Mouse (Mus musculus) left cerebral cortex, adult 9 months (tissue): ENCODE measurements at regions not wholly inside any gene's neighbourhood (a gene's known extent, or its start where the extent isn't known, plus 50 kb on each side); places are given as distances from the start of the nearest gene placed in this dataset.

Source experiments
- DNase-seq, 2 experiments: peaks; one replicate each; pipeline ENCODE4 v3.0.0; 2022; ENCODE audit warnings: low spot score in 2 of 2

DNA sequence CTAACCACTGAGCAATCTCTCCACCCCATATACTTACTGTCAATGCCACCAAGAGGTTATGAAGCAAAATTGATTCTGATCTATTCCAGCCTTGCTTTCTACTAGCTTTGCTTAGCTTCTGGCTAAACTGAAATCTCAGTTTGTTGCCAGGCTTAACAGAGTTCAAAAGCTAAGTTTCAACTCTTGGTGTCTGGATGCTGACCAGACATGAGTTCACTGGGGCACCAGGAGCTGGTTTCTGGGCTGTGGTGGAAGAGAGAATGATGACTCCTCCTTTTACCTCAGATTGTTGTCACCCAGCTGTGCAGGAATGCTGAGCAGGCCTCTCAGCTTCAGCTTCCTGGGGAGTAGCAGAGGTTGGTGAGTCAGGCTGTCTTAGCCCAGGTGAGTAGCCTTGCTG is 464.1 kb upstream of the Nrp1 start:
- no peak for DNase-seq

DNA sequence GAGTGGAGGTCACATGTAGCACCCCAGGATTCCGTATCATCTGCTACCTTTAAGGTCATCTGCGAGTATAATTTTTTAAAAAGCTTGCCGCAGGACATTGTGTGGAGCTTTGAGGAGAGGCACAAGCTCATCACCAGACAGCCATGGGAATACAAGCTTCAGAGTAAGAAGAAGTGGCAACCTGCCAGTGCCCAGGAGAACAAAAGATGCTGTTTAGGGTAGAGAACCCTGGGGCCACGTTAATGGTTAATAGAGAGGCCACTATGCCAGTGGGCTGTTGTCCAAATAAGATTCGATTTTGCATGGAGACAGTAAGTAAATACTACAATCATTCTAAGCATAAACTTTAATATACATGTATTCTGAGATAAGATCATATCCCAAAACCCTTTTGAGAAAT is 450.0 kb upstream of the Nrp1 start:
- DNase-seq, result no peak

DNA sequence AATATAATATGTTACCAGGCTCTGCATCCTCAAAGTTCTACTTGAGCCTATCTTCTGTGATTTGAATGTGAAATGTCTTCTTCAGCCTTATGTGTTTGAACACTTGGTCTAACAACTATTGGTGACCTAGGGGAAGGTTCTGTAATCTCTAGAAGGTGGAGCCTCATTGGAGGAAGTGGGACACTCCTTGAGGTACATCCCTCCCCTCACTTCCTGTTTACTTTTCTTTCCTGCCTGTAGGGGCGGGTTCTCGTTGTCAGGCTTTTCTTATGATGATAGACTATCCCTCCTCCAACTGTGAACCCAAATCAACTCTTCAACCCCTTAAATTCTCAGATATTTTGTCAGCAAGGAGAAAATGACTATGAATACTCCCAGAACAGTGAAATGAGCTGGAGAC is 448.8 kb upstream of the Nrp1 start:
- DNase-seq, result no peak

DNA sequence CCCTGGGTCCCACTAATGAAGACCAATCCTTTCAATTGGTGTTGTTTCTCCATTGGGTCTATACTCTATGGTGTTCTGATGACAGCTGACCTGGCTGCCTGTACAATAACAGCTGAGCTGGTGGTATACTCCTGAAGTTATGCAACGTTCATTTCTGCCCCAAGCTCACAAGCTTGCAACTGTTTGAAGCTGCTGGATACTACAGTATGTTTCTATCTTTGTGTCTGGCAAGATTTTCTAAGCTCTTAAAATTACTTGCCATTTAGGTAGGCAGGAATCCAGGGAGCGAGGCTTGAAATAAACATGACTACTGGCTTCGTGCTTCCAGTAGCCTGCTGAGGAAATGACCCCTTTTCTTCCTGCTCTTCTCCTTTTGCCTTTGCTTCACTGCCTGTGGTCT is 444.3 kb upstream of the Nrp1 start:
- peak; percentile 31 to 58 for DNase-seq

DNA sequence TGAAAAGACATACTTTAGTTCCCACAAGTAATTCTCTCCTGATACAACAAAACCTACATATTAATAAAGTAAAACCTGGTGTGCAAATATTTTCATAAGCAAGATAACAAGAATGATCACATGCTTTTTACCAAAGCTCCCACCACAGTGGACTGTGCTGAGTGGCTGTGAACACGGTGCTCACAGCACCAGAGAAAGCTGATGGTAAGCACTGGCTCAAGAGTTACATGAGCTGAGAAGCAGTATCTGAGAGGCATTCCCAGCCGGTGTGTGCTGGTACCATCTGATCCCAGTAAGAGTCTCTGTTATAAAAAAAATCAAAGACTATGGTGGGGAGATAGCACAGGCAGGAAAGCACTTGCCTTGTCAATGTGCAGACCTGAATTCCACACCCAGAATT is 443.5 kb upstream of the Nrp1 start:
- no peak for DNase-seq

DNA sequence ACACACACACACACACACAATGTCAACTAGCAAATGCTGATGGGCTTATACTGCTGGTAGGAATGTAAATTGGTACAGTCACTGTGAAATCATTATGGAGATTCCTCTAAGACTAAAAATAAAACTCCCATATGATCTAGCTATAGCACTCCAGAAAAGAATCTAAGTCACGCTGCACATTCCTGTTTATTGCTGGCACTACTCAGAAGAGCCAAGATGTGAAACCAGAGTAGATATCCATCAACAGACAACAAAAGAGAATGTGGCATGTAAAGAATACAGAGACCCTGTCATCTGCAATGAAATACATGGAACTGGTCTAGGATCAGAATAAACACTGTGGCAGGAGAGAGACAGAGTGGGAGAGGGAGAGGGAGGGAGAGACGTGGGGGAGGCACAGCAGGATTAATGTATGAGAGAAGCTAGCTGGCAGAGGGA is 442.8 kb upstream of the Nrp1 start:
- peak in 1 of 2 experiments; percentile 24 for DNase-seq

DNA sequence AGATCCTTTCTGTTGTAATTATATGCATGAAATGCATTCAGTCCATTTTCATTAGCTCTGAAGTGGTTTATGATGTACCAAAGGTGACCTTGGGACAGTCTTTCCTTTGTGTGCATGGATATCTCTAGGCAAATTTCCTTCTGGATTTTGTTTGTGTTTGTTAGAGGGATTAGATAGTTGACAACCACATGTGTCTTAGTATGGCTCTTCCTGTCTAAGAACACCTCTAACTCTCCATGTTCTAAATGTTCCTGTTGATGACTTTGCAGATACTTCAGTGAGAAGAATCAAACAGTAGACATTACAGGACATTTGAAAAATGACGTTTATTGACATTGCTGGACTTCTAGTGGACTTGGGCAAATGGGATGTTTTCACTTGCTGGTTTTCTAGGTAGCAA is 436.5 kb upstream of the Nrp1 start:
- no peak for DNase-seq

DNA sequence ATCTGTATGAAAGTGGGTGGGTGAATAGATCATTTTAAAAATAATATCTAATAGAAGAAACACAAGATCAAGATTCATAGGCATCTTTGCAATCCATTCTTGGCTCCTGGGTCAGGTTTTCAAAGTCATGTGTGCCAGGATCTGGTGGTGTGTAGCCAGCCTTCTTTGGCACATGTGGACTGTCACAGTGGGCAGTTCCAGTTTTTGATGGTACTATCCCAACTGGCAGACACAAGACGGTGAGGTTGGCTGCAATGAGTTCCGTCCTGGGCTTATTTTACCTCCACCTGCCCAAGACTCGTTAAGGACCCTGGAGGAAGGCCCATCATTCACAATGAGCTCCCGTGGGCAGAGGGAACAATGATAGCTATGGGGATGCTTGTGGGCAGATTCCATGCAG is 435.1 kb upstream of the Nrp1 start:
- DNase-seq, result no peak

DNA sequence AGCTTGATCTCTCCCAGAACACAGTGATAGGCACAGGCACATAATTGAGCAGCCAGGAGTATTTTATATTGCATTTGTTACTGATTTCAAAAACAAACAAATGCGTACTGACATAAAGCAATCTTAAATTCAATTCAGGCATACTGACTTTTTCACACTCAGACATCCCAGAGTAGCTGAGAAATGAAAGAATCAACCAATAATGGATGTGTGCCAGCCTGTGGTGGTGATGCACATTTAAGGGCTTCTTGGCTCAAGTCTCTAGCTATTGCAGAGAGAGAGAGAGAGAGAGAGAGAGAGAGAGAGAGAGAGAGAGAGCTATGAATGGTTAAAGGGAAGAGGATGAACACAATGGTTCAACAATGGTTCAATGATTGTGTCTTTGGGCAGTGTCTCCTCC is 426.1 kb upstream of the Nrp1 start:
- DNase-seq, result no peak

DNA sequence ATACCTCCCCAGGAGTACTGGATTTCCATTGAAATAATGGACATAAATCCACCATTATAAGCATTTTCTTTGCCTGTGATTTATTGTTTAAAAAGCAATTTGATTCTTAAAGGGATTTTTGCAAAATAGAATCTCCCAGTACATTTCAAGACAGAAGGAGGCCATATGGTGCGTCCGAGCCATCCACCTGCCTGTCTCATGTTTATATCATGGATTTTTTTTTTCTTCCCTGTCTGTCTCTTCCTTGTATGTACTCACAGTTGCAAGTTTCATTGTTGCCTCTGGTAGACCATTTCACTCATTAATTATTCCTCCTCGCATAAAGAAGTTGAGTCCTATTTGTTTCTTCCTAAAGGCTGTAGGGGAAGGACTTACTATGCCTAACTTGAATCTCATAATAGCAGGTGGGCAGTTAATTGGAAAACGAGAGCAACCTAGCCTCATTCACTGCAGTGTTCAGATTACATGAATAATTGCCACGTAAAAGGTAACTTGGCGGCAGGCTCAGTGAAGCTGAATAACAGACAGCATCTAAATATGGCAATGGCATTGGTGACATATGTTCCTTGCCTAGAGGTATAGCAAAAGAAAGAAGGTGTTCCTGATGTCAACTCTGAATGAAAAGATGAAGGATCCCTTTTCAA is 421.5 kb upstream of the Nrp1 start:
- DNase-seq, result peak in 1 of 2 experiments; percentile 33

DNA sequence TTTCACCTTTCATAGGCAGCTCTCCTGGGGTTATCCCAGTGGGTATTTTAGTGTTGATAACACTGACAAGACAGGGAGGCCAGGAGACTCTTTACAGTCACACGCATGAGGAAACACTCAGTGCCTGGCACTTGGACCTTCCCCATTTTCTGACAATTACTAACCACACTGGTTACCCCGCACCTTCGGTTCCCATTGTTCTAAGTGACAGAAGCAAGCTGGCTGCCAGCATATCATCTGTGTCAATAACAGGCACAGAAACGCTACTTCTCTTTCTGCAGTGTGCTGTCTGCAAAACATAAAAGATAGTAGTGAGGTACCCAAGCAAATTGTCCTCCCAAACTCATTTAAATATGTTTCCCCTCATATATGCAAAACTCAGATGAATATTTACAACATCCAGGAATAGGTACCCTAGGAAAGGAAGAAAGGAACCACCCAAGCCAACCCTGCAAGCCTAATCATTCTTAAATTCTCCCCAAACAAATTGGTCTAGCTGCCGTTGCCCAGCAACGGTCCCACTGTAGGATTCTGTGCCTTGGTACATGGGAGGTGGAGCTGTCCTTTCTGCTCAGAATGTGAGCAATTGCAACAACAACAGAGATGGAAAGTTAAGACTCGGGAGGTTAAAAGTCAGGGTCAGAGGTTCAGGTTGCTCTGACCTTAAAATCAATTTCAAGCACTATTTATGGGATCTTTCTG is 419.0 kb upstream of the Nrp1 start:
- DNase-seq, result peak in 1 of 2 experiments; percentile 32

DNA sequence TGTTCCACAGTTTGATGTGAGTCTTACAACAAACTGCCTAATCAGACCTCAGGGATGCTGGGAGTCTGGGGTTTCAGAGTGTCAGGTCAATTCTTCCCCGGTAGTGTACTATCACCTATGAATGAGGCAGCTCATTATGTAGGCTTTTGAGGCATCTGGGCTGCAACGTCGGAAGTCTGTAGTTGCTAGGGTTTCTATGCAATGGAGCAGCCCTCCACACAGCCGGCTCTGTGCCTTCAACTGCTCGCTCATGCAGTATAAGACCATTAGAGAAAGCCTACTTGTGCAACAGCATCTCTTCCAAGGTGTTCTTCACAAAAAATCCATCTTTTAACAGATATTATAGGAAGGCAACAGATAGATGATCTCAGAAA is 418.4 kb upstream of the Nrp1 start:
- DNase-seq, result no peak

DNA sequence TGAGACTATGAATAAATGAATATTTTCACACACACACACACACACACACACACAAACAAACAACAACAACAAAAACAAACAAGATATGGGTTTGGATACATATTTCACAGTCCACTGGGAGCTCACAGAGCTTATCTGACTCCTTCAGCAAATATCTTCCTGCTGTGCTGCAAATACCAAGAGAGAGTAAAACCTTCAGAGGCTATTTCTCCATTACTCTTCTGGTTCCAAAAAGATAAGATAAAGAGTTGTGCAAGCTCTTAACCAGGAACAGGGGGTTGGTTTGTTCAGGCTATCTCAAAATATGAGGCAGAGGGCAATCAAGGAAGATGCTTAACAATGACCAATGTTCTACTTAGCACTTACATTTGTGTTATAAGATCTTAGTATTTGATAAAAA is 416.1 kb upstream of the Nrp1 start:
- DNase-seq, result no peak

DNA sequence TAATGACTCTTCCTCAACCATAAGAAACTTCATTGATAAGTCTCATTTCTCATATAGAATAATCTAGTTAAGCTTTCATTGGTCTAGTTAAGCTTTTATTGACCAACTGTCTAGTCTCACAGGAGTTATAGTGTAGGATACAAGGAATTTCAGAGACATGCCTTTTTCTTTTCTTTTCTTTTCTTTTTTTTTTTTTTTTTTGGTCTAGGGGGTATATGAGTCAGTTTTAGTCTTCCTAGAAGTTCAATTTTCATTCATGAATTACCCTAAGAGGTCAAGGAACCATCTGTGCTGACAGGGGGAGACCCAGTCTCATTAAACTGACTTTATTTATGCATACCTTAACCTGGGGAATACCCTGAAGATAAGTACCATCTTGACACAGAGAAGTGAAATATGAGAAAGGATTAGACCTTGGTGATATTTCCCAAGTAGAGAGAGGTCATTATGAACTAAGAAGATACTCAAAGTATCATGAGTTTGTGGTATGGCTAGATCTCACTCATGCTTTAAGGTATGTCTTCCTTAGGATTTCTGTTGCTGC is 413.4 kb upstream of the Nrp1 start:
- DNase-seq, result no peak

DNA sequence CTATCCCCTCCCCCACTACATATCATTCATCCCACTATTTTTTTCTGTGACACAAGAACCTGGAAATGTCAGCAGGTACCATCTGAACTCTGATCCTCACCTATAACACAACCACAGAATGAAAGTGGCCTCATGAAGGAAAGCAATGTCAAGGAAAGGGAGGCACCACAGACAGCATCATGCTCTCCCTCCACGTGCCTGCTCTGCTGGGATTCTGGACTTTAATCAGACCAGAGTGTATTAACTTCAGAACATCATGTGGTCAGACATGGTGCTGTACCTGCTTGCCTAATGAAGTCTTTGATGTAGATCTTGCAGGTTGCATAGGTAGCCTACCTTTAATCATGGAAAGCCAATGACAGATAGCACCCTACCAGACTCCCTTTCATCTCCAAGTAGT is 400.8 kb upstream of the Nrp1 start:
- no peak for DNase-seq

DNA sequence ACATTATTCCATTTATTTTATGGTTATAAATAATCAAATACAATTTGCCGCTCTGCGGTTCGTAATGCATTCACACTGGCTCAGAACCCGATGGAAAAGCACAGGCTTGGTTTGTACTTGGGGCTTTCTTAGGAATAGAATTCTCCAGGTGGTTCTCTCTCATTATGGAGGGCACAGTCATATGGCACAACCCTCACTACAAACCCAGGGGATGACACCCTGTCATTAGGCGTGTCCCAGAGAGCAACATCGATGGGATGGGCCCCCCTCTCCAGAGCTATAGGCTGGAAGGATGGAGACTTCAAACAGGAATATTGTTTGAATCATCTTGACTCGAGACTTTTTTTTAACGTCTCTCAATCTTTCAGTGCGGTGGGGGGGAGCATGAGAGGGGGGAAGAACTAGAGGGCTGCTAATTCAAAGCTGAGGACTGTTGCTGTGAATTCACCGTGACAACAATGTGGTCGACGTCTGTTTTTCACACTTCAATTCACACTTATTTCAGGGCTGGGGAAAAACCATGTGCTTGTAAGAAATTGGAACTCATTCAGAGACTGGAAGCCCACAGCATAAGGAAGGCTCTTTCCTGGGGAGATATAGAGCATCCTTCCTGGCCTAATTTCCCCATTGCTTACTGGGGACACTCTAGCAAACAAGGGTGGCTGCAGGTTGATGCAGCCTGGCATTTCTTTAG is 399.9 kb upstream of the Nrp1 start:
- no peak for DNase-seq

DNA sequence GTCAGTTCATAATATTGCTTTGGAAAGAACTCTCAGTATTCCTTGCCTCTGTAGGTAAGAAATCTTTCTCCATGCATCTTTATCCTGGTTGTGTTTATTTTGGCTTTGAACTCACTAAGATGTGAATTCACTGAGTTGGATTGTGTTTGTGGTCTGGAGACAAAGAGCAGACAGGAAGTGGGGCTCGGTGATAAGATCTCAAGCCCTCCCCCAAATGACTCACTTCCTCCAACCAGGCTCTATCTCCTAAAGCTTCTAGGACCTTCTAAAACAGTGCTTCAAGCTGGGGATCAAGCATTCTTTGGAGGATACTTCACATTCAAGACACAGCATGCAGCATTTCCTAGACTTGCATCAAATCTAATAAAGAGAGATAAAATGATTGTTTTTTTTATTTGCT is 395.5 kb upstream of the Nrp1 start:
- no peak for DNase-seq

DNA sequence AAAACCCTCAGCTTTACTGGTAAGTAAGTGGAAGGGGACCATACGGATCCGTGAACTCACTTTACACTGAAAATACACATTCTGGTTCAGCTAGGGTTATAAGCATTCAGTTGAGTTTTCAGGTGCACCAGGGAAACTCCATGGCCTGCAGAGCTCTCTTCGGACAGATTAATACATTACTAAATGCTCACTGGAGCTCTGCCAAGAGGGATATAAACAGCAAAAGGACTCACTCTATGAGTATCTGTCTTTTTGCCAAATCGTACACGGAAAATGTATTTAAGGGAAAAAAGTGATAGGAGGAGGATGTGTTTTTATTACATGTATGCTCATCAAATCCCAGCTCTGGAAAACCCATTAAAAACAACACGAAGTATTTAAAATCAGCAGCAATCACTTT is 394.8 kb upstream of the Nrp1 start:
- DNase-seq, result no peak

DNA sequence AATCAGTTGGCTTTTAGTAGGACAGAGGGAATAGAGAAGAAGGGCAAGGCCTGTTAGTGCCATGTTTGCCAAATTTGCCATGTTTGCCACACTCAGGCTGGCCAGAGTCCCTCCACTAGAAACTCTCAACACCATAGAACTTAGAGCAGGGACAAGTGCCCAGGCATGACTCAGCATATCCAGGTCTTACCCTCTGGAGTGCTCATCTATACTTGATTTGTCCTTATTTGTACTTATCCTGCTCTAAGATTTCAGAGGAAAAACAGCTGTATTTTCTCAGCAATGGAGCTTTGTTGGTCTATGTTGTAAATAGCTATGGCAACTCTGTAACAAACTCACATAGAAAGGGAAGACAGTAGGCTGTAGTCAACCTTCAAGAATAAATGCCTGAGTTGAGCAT is 393.6 kb upstream of the Nrp1 start:
- DNase-seq, result no peak

DNA sequence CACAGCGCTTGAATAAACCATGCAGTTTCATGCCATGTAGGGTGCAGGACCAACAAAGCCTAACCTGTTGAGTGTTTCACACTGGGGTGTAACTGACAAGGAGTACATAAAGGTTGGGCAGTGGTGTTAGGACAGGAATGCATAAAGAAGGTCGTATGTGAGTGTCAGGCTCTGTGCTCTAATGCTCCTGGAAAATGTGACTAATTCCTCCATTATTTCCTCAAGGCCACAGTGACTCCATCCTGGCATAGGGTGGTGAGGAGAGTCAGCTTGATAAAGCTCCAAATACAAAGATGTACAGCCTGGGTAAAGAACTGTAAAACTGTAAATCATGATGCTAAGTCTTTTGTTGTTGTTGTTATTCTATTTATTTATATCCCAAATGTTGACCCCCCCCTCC is 393.1 kb upstream of the Nrp1 start:
- DNase-seq, result no peak

DNA sequence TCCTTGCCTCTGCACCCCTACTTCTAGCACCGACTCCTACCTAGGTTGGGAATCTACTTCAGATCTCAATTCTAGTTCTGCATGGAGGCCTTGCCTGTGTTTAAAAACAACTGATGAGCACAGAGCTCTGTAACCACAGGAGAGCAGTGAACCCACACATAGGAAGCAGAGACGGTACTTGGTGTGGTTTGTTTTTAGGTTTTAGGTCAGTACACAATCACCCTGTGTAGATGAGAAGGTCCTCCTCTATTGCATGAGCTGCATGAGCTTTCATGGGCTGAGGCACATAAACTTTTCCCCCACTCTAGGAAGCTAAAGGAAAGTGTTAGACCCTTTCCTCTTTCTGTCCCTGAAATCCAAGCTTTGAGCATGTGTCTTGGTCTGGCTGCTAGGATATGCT is 390.4 kb upstream of the Nrp1 start:
- DNase-seq, result no peak

DNA sequence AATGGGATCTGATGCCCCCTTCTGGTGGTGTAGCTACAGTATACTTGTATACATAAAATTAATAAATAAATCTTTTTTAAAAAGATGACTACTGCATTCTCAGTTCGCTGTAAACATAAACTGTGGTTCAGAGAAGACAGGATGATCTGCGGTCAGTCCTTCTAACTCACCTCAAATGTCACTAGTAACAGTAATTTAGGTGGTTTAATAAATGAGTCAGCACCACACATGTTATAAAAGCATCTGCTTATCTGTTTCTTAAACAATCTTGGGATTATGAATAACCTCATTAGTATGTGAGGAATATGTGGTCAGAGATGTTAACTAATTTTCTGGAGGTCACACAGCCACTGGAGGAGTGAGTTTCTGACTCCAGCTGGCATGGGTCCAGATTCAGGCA is 385.2 kb upstream of the Nrp1 start:
- no peak for DNase-seq

DNA sequence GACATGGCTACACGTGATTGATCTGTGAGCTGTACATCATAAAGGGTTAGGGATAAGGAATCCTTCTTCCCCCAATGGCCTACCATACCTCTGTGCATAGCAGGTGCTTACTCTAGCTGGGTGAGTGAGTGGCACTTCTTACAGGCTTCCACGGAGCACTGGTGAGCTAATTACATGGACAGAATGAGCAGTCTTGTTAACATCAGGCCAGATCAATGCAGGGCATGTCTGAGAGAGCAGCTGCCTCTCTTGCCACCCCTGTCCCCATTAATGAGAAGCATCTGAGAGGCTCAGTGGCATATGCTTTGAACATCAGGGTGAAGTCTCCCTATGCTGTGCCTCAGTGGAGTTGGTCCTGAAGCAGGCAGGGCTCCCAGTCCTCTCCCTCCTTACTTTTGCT is 380.7 kb upstream of the Nrp1 start:
- no peak for DNase-seq
